Mouse (Mus musculus) olfactory bulb, adult 2 months (tissue): ENCODE measurements around the gene Gm2a. TPM values are rescaled to one million over a fixed set of nuclear protein-coding genes. Genes with fewer than 3 reads are reported as not detected.

ENCODE experiments used
- H3K27ac ChIP-seq: fragments of 200-500 bp; 2 replicates; pipeline ENCODE4 v1.5.1; 2012; ENCODE audit warnings: low read depth, low read length; ENCODE audit not compliant: insufficient read depth
- H3K4me1 ChIP-seq: fragments of 200-500 bp; 2 replicates; pipeline ENCODE4 v1.6.1; 2012; ENCODE audit warnings: low read length; ENCODE audit not compliant: control insufficient read depth, insufficient read depth
- H3K4me3 ChIP-seq: fragments of 200-500 bp; 2 replicates; pipeline ENCODE4 v1.5.1; 2012; ENCODE audit warnings: mild to moderate bottlenecking, low read depth, low read length, moderate library complexity; ENCODE audit not compliant: insufficient read depth
- CTCF ChIP-seq: fragments of 200-500 bp; IDR thresholded peaks from 2 replicates; pipeline ENCODE4 v1.5.1; 2012; ENCODE audit warnings: low read depth, mild to moderate bottlenecking, low read length, moderate library complexity; ENCODE audit not compliant: insufficient read depth
- POLR2A ChIP-seq: fragments of 200-500 bp; IDR thresholded peaks from 2 replicates; pipeline ENCODE4 v1.6.1; 2012; ENCODE audit warnings: mild to moderate bottlenecking, low read depth, low read length, moderate library complexity; ENCODE audit not compliant: insufficient read depth
- WGBS: fragments of 180-500 bp; shearing (Covaris S2); methylation state at CpG from one replicate; pipeline ENCODE4 v1.1.7; 2018; 5-methylcytosine and 5-hydroxymethylcytosine counted together
- polyA plus RNA-seq: library from polyadenylated mRNA; stranded (reverse); fragments of >200 nt; gene quantifications from 2 replicates; pipeline ENCODE4 v1.2.4, GENCODE M21; 2012; ENCODE audit warnings: low replicate concordance; ENCODE audit not compliant: missing spikeins, insufficient read depth, insufficient read length

Gm2a gene
- polyA plus RNA-seq, result not detected in 2 replicates

DNA sequence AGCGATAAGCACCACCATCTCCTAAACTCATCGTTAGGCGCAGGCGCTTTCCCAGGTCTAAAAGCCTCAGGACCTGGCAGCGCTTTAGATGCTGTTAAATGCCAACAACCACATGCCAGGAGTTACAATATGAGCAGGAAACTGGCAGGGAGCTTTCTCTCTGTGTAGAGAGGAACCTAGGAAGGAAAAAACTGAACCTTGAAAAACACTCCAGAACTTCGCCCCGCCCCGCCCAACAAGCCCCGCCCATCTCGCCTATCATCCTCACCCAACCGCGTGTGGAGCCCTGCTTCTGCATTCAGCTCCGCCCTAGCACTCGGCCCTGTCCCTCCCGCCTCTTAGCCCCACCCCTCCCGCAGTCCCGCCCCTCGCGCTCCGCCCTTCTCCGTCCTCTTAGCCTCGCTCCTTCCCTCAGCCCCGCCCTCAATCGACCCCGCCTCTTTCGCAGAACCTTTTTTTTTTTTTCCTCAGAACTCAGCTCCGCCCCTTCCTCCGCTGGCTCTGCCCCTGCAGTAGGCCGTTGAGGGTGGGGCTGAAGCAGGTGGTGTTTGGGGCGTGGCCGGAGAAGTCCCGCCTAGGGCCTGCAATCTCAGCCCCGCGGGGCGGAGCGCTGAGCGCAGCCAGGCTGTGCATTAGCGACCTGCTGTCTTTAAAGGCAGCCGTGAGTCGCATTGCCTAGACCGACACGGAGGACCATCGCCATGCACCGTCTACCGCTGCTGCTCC is at the start of gene Gm2a:
Gm2a (plus strand) TSS at position 653 of the 726 bp plus-strand sequence.
- peak within 1 kb of the TSS; percentile 58 for H3K4me3 ChIP-seq
- under 1% methylated on average over 45 of the region's 45 CpGs for WGBS
- TF ChIP-seq POLR2A (peak; percentile 81), CTCF (no peak)
- H3K27ac ChIP-seq, result peak within 1 kb of the TSS; percentile 27; the same call in 1 of the 2 replicates
- peaks cover 12% of the 10 kb centered on the region for H3K4me1 ChIP-seq

DNA sequence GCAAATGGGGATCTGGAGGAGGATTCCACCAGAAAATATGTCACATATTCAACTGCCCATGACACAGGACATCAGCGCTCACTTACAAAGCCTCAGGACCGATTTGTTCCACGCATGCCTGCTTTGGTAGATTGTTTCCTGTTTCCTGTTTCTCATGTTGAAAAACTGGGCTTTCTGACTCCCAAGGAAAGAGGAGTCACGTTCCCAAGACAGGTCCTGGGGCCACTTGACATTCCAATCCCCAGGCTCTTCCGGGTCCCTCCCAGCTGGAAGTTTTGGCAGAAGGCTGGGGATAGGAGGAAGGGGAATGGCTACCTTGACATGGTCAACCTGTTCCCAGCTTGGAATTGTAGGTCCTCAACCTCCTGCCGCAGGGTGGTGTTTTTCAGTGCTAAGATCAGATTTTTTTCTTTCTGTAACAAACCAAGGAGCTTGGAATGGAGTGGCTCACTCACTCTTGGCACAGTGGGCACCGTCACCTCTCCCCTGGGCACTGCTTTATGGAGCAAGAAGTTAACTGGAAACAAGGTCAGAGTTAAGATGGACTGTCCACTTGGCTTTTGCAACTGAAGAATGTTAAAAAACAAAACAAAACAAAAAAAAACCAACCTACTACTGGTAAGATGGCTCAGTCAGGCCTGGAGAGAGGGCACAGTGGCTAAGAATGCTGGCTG is 46.9 kb upstream of the Gm2a start:
- H3K4me3 ChIP-seq, result no peak overlapping the region
- 91% methylated on average over 7 of the region's 7 CpGs for WGBS
- TF ChIP-seq CTCF, result no peak
- no peak for TF ChIP-seq POLR2A
- no peaks in the 10 kb centered on the region for H3K4me1 ChIP-seq
- H3K27ac ChIP-seq, result no peak overlapping the region

DNA sequence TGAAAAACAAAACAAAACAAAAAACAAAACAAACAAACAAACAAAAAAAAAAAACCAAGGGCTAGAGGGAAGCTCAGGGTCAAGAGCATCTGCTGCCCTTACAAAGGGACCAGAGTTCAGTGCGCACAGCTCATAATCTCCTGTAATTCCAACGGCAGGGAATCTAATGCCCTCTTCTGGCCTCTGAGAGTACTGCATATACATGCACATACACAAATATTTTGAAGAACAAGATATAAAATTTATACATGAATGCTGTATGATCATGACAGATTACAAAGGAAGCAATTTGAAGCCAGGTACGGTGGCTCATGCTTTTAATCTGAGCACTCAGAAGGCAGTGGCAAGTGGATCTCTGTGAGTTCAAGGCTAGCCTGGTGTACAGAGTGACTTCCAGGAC is 40.4 kb upstream of the Gm2a start:
- 85% methylated on average over 3 of the region's 3 CpGs for WGBS
- Histone ChIP-seq H3K4me1 (no peaks in the 10 kb centered on the region), H3K4me3 (no peak overlapping the region), H3K27ac (no peak overlapping the region)
- TF ChIP-seq CTCF, result no peak
- TF ChIP-seq POLR2A, result no peak

DNA sequence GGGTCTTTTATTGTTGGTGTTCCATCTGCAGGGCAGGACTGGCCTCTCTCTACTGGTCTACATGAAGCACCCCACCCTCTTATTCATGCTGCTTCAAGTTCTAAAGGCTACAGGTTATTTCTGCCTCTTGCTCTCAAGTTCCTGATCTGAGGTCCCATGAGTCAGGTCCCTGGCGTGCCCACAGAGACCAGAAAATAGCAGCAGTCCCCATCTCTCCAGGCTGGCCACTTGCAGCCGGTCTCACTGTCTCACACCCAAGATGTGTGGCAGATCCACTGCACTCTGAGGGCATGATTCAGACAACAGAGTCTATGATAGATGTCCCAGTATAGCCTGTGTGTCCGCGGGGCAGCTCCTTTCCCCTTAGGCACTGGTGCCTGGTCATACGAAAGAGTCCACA is 37.1 kb upstream of the Gm2a start:
- Histone ChIP-seq H3K4me3 (no peak overlapping the region), H3K27ac (no peak overlapping the region), H3K4me1 (no peaks in the 10 kb centered on the region)
- TF ChIP-seq CTCF (no peak), POLR2A (no peak)
- 91% methylated on average over 5 of the region's 5 CpGs for WGBS

DNA sequence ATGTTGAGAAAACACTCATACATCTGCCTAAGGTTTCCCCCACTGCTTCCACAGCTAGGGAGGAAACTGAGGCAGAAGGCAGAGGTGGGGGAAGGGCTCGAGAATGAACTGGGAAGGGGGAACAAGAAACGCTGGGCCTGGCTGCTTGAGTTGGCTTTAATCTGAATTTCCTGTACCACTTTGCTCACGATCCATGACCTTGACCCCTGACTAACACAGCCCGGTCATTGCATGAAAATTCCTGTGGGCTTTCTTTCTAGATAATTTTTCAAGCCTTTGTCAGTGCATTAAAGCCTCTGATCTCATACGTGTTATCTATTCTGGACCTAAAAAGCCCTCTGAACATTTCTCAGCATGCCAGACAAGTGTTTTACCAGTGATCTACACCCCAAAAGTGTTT is 35.1 kb upstream of the Gm2a start:
- WGBS, result 85% methylated on average over 5 of the region's 5 CpGs
- Histone ChIP-seq H3K4me1 (no peaks in the 10 kb centered on the region), H3K27ac (no peak overlapping the region), H3K4me3 (no peak overlapping the region)
- no peak for TF ChIP-seq POLR2A
- no peak for TF ChIP-seq CTCF

DNA sequence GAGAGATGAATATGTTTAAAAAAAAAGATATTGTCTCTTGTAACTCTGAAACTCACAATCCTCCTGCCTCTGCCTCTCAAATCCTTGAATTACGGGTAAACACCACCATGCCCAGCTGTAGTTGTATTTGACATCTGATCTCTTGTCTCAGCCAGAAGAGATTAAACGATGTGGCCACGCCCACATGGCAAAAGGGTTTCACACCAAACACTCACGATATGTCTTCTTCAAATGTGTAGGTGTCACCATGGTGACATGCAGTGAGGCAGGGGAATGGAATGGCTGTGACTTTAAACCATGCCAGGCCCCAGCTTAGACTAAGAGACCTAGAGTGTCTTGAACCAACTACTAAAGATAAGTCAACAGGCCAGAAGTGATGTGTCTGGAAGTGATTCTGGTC is 31.0 kb upstream of the Gm2a start:
- Histone ChIP-seq H3K4me1 (0 out of 2 replicates have a peak, but pooled peaks cover 4% of the 10 kb centered on the region), H3K4me3 (no peak overlapping the region), H3K27ac (no peak overlapping the region)
- TF ChIP-seq CTCF (no peak), POLR2A (no peak)
- 70% methylated on average over 4 of the region's 4 CpGs for WGBS

DNA sequence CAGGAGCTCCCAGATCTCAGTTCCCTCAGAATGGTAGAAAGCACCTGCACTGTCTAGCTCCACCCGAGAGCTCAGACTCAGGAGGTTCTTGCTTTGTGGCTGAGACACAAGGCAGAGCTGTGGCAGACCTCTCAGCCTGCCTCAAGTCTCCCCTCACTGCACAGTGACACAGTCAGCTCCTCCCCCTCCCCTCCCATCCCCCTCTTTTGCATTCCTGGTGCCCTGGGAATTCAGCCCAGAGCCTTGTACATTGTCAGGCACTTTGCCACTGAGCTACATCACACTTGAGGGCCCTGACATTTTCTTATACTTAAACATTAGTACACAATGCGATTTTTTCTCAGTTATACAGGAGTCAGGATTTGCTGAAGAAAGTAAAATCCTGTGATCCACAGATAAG is 28.9 kb upstream of the Gm2a start:
- no peak overlapping the region for H3K4me3 ChIP-seq
- TF ChIP-seq POLR2A (no peak), CTCF (no peak)
- H3K4me1 ChIP-seq, result 0 out of 2 replicates have a peak, but pooled peaks cover 4% of the 10 kb centered on the region
- WGBS, result 53% methylated on average over 2 of the region's 2 CpGs
- H3K27ac ChIP-seq, result no peak overlapping the region

DNA sequence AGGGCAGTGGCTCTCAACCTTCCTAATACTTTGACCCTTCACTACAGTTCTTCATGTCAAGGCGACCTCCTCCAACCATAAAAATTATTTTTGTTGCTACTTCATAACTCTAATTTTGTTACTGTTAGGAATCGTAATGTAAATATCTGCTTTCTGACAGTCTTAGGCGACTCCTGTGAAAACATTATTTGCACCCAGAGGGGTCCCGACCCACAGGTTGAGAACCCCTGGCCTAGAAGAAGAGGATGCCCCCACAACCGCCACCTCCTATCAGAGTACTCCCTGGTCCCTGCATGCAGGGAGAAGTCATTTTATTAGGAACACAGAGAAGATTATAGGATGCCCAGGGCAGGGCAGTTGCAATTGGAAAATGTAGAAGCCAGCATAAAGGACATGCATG is 26.6 kb upstream of the Gm2a start:
- Histone ChIP-seq H3K4me1 (0 out of 2 replicates have a peak, but pooled peaks cover 6% of the 10 kb centered on the region), H3K27ac (no peak overlapping the region), H3K4me3 (no peak overlapping the region)
- no peak for TF ChIP-seq CTCF
- TF ChIP-seq POLR2A, result no peak
- WGBS, result 98% methylated on average over 5 of the region's 5 CpGs

DNA sequence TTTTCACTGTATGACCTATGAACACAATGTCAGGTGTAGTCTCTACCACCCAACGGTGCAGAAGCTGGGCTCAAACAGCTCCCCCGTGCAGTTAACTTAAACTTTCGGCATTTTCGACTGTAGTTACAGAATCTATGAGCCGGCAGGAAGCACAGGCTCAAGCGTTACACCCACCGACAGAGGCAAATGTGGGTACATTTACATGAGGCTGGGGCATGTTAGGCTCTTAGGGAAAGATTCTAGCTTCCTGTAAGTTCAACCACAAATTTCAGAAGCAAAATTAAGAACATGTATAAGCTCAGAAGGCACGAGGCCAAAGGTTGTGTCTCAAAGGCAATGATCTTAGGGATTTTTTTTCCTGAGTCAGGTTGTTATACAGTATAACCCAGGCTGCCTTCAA is 25.4 kb upstream of the Gm2a start:
- Histone ChIP-seq H3K27ac (no peak overlapping the region), H3K4me1 (peaks cover 11% of the 10 kb centered on the region; the same call in 1 of the 2 replicates), H3K4me3 (no peak overlapping the region)
- TF ChIP-seq POLR2A (no peak), CTCF (no peak)
- 92% methylated on average over 8 of the region's 8 CpGs for WGBS
